Mouse (Mus musculus) kidney, adult 10 weeks (tissue): ENCODE data around the gene Gm43552. TPM values are rescaled to one million over a fixed set of nuclear protein-coding genes. Genes with fewer than 3 reads are reported as not detected.

Experiments
- polyA plus RNA-seq: library from polyadenylated mRNA; stranded (reverse); fragments of 350-450 nt; fragmentation: Illumina TruSeq; extraction: RNeasy Lipid Tissue Mini Kit (QIAGEN cat#74804); gene quantifications from one replicate; pipeline ENCODE4 v1.2.3, GENCODE M21; 2014; ENCODE audit warnings: low read depth, low replicate concordance

Gene Gm43552
- not detected for polyA plus RNA-seq

DNA sequence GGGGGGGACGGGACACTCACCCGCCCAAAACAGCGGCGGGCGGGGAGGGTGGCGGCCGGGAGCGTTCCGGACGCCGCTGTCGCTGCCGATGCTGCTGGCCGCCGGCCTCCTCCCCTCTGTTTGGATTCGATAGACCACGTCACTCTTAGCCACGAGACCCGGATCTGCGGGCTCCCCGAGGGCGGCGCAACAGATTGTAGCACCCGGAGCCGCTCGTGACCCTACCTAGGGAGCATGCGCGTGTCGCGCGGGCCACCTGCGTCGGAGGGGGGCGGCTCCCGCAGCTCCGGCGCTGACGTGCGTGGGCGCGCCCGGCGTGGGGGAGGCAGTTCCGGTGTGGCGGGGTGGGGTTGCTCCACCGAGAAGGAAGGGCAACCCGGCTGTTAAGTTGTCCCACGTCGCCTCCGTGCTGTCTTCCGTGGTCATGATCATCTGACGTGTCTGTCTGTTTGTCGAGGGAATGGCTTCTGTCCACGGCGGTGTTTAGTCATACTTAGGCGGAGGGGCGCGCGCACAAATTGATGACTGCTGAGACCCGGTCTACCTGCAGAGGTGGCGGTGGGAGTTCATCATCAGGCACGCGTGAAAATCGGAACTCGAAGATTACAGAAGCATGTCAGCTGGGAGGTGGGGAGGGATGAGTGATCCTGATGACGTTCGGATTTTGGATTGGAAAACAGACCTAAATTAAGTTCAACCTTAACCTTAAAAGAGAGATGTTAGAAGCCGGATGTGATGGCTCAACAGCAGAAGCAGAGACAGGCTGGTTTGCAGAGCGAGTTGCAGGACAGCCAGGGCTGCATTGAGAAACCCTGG, at the start of gene Gm43552:
TSS of gene Gm43552 (minus strand) at position 118 of the 816 bp plus-strand sequence.

DNA sequence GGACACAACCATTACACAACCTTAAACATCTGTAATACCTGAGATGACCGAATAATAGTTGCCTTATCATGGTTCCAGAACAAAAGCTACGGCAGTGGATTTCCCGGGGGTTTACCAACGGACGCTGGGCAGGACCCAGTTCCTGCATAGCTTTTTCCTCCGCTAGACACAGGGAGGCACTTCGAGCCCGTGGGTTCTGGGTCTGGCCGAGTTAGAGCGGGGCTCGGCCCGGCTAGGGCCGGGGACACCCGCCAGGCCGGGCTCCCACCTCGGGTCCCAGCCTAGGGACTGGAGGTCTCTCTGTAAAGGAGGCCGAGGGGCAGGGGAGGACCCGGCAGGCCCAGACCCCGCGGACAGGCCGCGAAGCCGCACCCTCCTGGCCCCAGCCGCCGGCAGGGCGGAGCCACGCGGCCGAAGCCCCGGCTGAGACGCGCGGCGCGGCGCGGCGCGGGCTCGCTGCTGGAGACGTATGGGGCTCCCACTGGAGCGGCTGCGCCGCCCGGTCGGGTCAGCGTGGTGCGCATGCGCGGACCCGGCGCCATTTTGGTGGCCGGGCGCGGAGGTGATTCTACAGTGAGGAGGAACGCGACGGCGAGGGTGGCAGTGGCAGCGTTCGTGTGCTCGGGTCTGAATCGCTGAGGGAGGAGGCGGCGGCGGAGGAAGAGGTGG, 44.3 kb upstream of the Gm43552 start, which contains the start of the genes Smim14 and Ube2k:
TSS of gene Smim14 (minus strand) at position 434 of the 669 bp plus-strand sequence.
TSS of gene Ube2k (plus strand) at position 483 of the 669 bp plus-strand sequence.

GRCm38 (mm10) chr5:65435806-65436561, 56.6 kb downstream of the Gm43552 start, which contains the start of gene Ugdh:
Ugdh (minus strand) TSS chr5:65435949.

DNA sequence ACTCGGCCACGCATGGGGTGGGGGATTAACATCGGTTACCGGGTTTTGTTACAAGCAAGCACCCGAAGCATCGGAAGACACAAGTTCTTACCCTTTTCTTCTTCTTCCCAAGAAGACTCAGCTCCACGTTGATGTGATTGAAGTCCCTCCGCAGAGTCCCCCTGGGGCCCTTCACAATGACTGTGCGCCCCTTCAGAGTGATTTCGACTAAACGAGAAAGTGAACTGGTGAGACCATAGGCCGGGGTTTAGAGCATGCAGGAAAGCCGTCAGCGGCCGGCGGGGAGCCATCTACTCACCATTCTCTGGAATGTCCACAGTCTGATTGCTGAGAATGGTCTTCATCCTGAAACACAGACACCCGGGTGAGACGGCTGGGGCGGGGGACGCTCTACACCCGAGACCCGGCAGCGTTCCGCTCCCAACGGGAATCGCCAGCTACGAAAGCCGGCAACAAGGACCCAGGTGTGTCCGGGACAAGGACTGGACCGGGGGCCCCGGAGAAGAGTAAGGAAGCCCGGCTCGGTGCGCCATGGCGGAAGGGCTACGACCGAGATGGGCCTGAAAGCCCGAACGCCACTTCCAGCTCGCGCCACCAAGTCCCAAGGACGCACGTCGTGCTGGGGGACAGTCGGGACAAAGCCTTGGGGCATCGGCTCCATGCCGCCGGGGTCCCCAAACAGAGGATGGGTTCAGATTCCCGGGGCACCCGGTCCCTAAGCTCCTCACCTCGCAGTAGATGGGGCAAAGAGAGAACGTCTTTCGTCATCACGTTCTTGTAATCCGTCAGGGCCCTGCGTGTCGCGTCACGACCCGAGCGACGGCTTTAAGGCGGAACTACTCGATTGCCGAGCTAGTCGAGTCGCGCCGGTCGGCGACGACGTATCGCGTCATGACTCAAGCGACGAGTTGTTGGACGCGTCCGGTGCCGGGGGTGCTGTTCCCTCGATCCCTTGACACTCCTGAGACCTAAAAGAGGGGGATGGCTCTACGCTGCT, 101.7 kb downstream of the Gm43552 start, which contains the start of the genes Rpl9 and Lias:
TSS of gene Rpl9 (minus strand) at position 797 of the 997 bp plus-strand sequence.
TSS of gene Lias (plus strand) at position 850 of the 997 bp plus-strand sequence.

Other genes with a start within 250 kb of the Gm43552 start
- 19.7 TPM for gene Rfc1, start 157.2 kb downstream of the Gm43552 start, polyA plus RNA-seq
- gene Klb, start 144.5 kb downstream of the Gm43552 start, polyA plus RNA-seq: 0.16 TPM
- gene Rpl9, start 101.4 kb downstream of the Gm43552 start, polyA plus RNA-seq: 519 TPM
- gene Lias, start 101.3 kb downstream of the Gm43552 start, polyA plus RNA-seq: 72.4 TPM
- gene Ugdh, start 56.9 kb downstream of the Gm43552 start, polyA plus RNA-seq: 244 TPM
- 128 TPM for gene Smim14, start 44.4 kb upstream of the Gm43552 start, polyA plus RNA-seq
- 108 TPM for gene Ube2k, start 44.4 kb upstream of the Gm43552 start, polyA plus RNA-seq
- 149 TPM for gene Pds5a, start 205.4 kb upstream of the Gm43552 start, polyA plus RNA-seq